Mouse (Mus musculus) kidney, adult 8-10 months (tissue): Measurements from ENCODE around the gene Spem1.
"Not testable (repeated sequence)": the region's sequence is repeated elsewhere in the genome, so short reads cannot be mapped to it uniquely, and the experiment has no call there.

ENCODE experiments used
- DNase-seq, 2 experiments: peaks; one replicate each; pipeline ENCODE4 v3.0.0; 2022

Spem1 gene

DNA sequence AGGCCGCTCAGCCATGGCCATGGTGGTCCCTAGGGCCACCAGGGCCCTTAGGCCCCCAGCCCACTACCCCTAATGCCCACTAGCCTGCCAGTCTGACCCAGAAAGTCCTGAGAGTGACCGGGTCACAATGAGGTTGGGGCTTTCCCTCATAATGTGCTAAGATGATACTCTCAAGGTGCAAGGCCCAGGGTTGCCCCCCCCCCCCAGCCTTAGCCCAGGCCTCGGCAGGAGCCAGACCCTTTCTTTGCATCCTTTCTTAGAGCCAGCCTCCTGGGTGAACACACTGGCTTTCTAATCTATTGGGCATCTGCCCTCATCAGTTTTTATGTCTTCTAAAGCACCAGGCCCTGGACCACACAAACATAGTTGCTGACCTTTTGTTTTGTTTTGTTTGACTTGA, at the start of gene Spem1:
TSS of gene Spem1 (minus strand) at position 101 of the 400 bp plus-strand sequence.
- no peak for DNase-seq

DNA sequence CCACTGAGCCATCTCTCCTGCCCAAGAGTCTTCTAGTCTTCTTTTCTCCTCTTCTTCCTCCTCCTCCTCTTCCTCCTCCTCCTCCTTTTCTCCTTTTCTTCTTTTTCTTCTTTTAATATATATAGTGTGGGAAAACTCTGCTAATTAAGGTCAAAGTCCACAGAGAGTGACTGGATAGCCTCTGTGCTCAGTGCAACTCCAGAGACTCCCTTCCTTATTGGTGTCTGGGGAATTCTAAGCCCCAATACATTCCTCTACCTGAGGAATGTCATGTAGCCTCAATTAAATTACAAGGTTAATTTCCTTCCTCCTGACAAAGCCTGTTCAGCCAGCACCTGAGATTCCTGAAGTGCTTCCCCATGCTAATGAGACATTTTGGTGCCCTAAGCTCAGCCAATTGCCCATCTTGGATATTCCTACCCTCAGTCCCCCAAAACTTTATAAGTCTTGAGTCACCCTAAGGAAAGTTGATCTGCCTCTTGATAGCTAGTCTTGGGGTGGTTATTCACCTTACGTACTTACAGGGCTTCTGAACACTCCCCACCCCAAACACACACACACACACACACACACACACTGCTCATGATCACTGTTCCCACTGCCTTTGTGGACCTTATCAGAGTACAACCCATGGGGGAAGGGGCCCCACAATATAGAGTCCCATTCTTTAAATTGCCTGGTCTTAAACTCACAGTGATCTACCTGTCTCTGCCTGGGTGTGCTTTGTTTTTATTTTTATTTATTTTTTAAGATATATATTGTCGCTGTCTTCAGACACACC, 48.5 kb upstream of the Spem1 start:
- no peak for DNase-seq

DNA sequence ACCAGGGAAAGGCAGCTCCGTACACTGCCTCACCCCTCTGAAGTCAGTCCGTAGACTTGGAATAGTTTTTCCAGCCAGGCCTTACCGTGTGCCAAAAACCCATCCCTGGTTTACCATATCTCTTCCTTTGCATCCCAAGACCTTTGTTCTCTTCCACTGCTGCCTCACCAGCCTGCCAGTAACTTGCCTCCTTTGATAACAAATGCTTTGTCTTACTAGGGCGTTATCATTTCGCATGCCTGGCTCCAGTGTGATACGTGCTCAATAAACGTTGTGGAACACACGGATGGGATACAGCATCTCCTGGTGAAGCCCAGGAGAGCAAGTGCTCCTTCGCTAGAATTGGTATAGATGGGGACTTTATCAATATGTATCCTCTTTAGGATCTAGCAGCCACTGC, 45.4 kb upstream of the Spem1 start:
- DNase-seq, result no peak

DNA sequence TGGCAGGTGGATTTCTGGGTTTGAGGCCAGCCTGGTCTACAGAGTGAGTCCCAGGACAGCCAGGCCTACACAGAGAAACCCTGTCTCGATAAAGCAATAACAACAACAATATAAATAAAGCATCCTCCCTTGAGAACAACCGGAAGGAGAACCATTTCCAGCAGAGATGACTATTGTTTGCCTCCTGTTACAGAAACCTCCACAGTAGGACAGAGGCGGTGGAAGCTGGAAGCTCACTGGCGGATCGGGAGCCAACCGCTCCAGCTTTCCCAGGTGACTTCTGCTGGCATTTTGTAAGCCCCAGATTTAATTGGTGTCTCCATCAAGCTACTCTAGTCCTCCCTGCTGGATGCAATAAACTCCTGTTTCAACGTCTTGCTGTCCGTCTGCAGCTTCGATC, 43.6 kb upstream of the Spem1 start:
- no peak for DNase-seq

DNA sequence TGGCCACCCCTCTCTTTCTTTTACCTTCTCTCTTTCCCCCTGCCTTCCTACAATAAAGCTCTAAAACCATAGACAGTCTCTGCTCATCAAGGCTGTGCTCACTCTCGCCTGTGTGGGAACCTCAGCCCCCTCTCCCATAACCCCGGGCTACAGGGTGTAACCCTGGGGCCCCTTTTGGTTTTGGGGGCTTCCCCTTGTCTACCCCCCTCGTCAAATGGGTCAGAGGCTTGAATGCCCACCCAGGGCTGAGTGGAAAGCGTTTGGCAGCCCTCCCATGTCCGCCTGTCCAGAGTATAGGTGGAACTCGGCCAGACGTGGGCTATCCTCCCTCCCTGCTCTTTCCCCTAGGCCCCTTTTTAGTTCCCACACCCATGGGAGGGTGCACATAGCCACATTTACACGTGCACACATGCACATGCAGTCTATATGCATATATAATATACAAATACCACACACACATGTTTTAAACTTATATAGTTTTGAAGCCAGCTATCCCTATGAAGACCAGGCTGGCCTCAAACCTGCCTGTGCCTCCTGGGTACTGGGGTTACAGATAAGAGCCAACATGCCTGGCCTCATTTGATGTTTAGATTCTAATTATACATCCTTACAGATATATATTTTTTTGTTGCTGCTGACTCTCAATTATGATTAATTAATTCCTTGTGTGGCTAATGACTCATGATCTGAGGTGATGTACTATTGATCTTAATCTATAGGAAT, 42.3 kb upstream of the Spem1 start:
- DNase-seq, result no peak

DNA sequence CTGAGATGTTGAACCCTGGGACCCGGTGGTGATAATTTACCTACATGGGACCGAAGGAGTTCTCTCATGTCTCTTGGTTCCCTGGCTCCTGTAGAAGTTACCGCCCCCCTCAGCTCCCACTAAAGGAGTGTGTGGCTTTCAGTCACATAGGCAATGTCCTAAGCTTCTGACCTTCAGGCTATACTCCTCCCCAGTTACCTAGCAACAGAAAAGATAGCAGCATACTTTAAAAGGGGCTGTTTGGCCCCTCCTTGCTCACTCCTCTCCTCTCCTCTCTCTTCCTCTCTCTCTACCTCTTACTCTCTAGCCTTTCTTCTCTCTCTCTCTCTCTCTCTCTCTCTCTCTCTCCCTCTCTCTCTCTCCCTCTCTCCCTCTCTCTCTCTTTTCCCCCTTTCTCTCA, 41.7 kb upstream of the Spem1 start:
- not testable (repeated sequence) for DNase-seq

DNA sequence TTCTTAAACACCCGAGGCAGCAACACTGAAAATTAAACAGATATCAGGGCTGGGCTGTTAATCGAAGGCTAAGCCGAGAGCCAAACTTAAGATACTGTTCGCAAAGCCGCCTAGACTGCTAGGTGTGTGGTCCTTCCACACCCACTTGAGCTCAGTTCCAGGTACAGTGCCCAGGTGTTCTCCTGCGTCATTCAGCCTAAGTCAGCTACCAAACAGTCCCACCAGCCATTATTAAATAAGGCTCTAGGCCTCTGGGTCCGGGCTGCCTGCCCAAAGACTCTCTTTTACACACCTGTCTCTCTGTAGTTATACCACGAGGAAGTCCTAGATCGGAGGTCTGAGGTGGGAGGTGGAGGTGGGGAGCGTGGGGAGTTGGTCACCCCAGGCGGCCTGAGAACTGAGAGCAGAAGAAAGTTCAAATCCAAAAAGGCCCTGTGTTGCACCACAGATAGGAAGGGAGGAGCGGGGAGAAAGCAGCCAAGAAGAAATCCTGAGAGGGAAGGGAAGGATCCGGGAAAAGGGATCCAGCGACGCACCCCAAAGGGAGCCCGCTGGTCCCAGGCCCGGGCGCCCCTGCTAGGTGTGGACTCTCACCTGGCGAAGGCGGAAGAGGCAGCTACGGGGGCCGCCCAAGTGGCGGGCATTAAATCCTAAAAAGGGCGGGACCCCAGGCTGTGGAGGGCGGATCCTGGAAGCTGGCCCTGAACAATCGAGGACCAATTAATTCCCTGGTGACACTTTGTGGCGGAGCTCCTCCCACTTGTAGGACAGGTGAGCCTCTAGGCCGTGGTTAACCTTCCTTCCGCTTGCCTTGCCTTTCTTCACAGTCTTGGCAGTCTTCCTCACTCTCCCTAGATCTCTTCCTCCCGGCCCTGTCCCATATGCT, 36.4 kb upstream of the Spem1 start, which contains the start of gene Tnk1:
TSS of gene Tnk1 (minus strand) at position 618 of the 886 bp plus-strand sequence.
- peak; percentile 62 to 83 for DNase-seq

DNA sequence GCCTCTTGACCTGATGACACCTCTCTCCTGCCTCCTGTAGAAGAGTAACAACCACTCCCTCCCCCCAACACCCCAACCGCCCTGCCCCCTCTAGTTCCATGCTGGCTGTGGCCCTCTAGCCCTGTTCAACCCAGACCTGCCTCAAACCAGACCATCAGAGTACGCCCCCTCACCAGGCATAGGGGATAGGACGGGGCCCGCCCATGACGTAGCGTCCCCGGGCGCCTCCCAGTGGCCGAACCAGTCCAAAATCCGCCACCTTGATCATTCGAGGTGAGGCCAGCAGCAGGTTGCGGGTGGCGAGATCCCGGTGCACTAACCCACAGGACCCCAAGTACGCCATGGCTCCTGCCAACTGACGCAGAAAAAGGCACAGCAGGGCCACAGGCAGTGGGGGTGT, 33.4 kb upstream of the Spem1 start:
- peak in 1 of 2 experiments; percentile 40 for DNase-seq

DNA sequence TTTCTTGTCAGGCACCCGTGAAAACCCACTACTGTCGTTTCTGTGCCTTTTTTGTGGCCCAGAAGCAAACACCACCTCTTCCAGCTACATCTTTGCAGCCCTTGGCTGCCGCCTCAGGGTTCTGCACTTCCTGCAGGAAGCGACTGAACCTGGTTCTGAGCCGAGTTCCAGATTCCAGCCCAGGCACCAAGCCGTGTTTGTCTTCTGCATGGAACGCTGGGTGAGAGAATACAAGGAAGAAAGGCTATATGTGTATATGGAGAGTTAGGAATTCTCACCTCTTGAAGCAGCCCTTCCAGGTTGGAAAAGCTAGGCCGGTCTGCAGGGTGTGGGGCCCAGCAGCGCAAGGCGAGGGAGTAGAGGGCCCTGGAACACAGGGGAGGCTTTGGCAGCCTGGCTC, 32.7 kb upstream of the Spem1 start:
- DNase-seq, result no peak

DNA sequence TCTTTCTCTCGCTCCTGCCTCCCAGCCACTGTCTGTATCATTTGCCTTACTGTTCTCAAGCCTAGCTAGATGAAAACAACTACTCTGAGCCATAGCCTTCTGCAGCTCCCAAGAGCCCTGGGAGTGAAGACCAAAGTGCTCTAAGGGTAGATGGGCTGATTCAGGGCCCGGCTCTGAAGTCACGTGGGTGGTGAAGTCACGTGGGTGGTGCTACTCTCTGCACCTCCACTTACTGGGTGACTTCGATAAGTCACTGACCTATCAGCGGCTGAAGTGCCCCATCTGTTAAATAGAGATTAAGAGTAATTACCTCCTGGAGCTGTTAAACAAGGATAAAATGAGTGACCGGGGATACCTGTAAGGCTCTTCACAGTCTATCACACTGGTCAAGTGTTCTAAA, 32.0 kb upstream of the Spem1 start:
- peak in 1 of 2 experiments; percentile 50 for DNase-seq

DNA sequence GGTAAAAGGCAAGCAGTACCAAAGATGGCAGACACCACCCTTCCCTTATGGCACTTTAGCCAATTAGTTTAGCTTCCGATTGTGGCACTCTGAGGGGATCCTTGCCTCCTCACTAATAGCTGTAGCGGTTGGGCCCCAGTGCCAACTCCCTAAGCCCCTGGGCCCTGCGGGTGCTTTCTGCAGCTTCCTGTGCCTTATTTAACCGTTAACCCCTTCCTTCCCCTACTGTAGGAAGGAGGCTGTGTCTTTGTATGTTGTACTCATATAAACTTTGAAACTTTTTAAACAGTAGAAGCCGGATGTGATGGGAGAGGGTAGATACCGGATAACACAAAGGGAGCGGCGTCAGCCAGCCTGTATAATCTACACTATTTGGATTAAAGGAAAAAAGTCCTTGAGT, 28.8 kb upstream of the Spem1 start:
- DNase-seq, result no peak

DNA sequence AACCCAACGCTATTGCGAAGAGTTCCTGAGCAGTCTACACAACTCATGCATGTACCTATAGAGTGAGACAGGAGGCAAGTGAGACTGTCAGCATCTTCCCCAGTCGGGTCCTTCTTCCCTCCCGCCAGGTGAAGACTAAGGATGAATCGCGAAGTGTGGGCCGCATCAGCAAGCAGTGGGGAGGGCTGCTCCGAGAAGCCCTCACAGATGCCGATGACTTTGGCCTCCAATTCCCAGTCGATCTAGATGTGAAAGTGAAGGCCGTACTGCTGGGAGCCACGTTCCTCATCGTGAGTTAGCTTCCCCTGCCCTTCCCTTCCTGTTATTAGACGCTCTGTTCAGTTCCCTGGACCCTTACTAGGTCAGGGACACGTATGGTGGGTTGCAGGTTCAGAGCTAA, 27.9 kb upstream of the Spem1 start:
- no peak for DNase-seq

DNA sequence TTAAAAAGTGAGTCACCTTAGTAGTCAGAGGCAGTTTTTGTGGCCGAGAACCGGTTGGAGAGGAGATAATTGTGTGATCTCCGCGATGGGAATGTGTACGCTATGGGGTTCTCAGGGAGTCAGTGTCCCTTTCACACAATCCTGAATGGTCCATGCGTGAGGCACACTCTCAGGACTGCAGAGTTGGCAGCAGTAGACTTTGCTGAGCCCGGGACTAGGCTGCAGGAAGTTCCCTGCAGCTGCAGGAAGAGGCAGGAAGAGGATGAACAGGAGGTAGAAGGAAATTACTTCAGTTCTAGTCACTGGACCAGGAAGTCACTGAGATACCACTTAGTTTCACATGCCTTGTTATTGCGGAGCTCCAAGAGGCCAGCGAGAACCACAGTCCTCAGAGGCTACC, 27.1 kb upstream of the Spem1 start:
- no peak for DNase-seq

DNA sequence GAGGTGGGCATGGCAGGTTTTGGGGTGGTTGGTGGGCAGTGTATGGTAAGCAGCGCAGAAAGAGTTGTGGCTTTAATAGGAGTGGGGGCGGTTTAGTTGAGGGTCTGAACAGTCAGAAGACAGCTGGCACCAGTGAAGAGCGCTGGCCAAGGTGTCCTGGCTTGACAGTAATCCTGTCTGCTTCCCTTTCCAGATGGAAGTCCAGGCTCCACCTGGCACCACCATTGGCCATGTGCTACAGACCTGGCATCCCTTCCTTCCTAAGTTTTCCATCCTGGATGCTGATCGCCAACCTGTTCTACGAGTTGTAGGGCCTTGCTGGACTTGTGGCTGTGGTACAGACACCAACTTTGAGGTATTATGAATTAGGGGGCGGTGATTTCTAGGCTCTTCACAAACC, 26.0 kb upstream of the Spem1 start:
- no peak for DNase-seq

DNA sequence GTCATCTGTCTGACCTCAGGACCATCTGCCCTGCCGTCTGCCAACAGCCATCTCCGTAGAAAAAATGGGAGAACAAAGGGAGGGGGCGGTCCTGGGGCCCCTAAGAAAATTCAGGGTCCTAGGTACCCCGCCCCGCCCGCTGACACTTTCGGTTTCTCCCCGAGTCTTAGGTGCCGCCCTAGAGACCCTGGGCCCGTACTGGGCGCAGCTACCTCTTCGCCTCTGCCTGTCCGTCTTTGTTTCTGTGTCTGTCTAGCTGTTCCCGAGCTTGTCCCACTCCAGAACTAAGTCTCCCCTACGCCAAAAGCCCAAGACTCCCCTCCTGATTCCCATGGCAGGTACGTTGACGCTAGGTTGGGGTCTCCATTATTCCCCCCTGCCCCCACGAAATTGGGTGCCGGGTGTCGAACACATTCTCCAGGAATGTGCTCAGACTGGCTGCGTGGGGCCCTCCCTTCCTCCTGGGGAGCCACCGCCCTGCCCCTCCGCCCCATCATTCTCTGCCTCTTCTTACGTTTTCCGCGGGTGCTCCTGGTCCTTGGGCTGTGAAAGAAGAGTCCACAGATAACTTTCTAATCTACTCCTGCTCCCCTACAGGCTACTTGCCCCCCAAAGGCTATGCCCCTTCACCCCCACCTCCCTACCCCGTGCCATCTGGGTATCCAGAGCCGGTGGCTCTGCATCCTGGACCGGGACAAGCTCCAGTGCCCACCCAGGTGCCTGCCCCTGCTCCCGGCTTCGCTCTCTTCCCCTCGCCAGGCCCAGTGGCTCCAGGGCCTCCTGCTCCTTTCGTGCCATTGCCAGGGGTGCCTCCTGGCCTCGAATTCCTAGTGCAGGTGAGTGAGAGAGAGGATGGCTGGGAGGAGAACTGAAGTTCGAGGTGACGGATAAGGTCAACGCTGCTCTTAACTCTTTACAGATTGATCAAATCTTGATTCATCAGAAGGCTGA, 25.0 kb upstream of the Spem1 start:
- no peak for DNase-seq

DNA sequence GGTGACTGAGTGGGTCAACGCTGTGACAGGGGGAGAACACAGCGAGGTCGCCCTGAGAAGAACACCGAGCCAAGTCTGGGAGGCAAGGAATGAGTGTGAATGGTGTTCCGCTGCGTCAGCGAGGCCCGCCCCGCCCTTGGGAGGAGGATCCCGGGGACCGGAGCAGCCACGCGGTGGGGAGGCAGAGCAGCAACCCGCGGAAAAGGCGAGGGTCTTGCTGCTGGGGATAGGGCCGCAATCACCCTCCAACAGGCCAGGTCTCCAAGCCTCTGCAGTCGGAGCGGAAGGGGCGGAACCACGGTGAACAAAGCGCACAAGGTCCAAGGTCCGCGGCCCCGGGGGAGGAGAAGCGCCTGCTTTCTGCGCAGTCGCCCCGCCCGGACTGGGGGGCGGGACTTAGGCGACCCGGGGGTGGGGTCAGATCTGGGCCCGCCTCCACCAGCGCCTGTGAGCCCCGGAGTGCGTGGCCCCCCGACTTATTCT, 24.3 kb upstream of the Spem1 start, which contains the start of gene Plscr3:
TSS of gene Plscr3 (plus strand) at position 179 of the 483 bp plus-strand sequence.
- peak; percentile 93 to 95 for DNase-seq

DNA sequence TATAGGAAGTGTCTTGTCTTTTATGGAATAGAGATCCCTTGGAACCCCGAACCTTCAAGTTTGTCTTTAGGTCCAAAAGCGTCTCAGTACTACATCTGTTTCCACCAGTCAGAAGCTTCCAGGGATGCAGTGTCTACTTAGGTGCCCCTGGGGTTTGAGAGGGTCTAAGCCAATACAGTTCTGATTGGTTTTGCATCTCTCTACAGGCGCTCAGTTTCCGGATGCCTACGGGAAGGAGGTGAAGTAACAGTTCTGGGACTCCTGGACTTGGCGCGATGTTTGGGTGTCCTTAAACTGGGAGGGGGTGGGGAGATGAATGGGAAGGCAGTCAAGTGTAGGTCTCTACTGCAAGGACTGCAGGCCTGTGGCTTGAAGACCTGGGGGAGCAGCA, 16.7 kb upstream of the Spem1 start:
- peak in 1 of 2 experiments; percentile 27 for DNase-seq

DNA sequence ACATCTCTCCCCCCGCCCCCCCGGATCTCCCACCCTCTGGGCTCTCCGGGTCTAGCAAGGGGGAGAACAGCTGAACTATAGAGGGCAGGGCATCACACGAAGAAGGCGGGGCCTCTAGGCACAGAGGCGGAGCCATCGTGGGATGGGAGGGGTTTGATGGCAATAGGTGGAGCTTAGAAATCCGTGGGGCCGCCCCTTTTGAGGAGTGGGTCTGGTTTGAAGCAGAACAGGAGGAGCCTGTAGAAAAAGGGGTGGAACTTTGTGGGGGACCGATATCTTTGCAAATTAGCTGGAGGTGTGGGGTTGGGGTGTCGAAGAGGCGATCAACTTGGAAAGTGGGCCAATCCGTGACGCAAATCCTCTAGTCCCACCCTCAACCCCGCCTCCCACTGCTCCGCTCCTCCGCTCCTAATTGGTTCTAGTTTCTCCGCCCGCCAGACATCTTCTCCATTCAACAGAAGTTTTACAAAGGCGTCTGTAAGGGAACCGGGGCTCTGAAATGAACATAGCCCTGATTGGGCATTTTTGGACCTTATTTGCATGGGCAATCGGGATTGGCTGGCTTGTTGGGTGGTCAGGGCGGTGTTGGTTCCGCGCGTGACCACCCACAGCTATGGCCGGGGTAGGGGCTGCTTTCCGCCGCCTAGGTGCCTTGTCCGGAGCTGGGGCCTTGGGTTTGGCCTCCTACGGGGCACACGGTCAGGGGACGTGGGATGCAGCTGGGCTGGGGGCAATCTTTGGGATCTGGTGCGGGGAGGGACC, 16.2 kb upstream of the Spem1 start, which contains the start of gene Tmem256:
TSS of gene Tmem256 (plus strand) at position 563 of the 762 bp plus-strand sequence.
- peak; percentile 98 to 99 for DNase-seq

DNA sequence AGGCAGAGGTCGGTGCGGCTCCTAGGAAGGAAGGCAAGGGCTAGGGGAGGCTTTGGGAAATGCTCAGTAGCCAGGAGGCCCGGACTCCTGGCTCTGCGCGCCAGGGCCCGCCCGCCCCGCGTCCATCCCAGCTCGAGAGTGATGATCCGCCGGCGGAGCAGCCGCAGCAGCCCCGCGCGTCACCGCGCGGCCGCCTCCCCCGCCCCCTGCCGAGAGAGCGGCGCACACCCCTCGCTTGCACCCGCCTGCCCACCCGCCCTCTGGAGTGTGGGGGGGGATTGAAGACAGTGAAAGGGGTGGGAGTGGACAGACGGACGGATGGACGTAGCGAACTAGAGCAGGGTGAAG, 15.6 kb upstream of the Spem1 start, which contains the start of gene Nlgn2:
TSS of gene Nlgn2 (minus strand) at position 181 of the 348 bp plus-strand sequence.
- peak in 1 of 2 experiments; percentile 26 for DNase-seq

DNA sequence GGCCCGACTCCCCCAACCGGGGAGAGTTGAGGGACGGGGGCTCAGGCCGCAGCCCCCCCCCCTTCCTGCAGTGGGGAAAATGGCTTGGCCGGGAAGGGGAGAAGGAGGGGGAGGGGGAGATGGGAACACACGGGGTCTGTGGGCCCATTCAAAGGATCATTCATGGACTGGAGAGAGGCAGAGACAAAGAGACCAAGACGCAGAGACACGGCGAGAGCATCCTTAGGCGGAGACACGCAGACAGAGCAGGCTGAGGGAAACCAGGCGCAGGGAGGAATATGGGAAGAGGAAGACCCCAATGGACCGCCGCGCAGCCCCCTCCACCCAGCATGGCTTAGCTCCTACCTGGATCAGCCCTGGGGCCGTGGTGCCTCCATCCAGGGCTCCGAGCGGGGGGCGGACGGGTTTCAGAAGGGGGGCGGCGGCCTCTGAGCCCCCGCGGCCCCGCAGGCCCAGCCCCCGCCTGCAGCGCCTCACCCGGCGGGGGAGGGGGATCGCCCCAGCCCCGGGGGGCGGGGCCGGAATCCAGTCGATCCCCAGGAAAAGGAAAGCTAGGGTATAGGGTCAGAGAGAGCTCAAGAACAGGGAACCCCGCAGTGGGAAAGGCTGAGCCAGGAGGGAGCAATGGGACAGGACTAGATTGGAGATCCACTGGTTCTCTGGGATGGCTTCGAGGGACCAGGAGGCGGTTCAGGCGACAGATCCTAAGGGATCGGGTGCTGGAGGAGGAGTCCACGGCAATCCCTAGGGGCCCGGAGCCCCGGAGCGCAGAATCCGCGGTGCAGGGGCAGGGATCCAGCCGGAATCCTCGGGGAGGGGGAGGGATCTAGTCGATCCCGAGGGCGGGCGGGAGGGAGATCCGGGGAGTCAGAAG, 15.0 kb upstream of the Spem1 start:
- DNase-seq, result no peak
